Mouse (Mus musculus) intestine, embryonic 14.5 days (tissue): ENCODE data around the gene Tbxas1. TPM values are rescaled to one million over a fixed set of nuclear protein-coding genes. Genes with fewer than 3 reads are reported as not detected.
A peak's percentile ranks its signal among the peaks of the same experiment; 100 is the strongest.

Source experiments
- ATAC-seq: fragments of 200-750 bp; cut with Nextera tagmentation; replicated peaks from 2 replicates; pipeline ENCODE4 v1.8.0; 2017; ENCODE audit warnings: low read depth, moderate number of reproducible peaks, moderate TSS enrichment, moderate library complexity; ENCODE audit not compliant: low FRiP score, low TSS enrichment
- DNase-seq: peaks from one replicate; pipeline ENCODE4 v3.0.0-alpha.2; 2018; ENCODE audit warnings: low spot score
- H3K27ac ChIP-seq: fragments of 300-500 bp; sonication (generic); 2 replicates; pipeline ENCODE4 v1.5.1; 2014; ENCODE audit warnings: low read depth, mild to moderate bottlenecking, control low read depth
- H3K27me3 ChIP-seq: fragments of 300-500 bp; sonication (generic); replicated peaks from 2 replicates; pipeline ENCODE4 v1.6.1; 2014; ENCODE audit warnings: low read length, control low read depth; ENCODE audit not compliant: control insufficient read depth, insufficient read depth
- H3K36me3 ChIP-seq: fragments of 300-500 bp; sonication (generic); 2 replicates; pipeline ENCODE4 v1.6.1; 2014; ENCODE audit warnings: low read length, control low read depth; ENCODE audit not compliant: control insufficient read depth, insufficient read depth
- H3K4me1 ChIP-seq: fragments of 300-500 bp; sonication (generic); replicated peaks from 2 replicates; pipeline ENCODE4 v1.6.1; 2014; ENCODE audit warnings: low read length, control low read depth, mixed read lengths; ENCODE audit not compliant: control insufficient read depth, insufficient read depth
- H3K4me2 ChIP-seq: fragments of 300-500 bp; sonication (generic); 2 replicates; pipeline ENCODE4 v1.6.1; 2014; ENCODE audit warnings: low read length
- H3K4me3 ChIP-seq: fragments of 300-500 bp; sonication (generic); 2 replicates; pipeline ENCODE4 v1.5.1; 2014; ENCODE audit warnings: low read depth, low read length, control low read depth, mixed read lengths
- H3K9ac ChIP-seq: fragments of 300-500 bp; sonication (generic); 2 replicates; pipeline ENCODE4 v1.6.1; 2014; ENCODE audit warnings: mild to moderate bottlenecking, low read length
- H3K9me3 ChIP-seq: fragments of 300-500 bp; sonication (generic); 2 replicates; pipeline ENCODE4 v1.6.1; 2016; ENCODE audit warnings: low read length, control low read depth; ENCODE audit not compliant: control insufficient read depth
- WGBS: fragments of 180-500 bp; shearing (Covaris S2); extraction: QIAGEN DNeasy Blood & Tissue Kit; methylation state at CpG from one replicate; pipeline ENCODE4 v1.1.7; 2014; 5-methylcytosine and 5-hydroxymethylcytosine counted together
- polyA plus RNA-seq: library from polyadenylated mRNA; unstranded; fragments of >200 nt; fragmentation: Nextera tagmentation; extraction: Ambion mirVana; gene quantifications from 2 replicates; pipeline ENCODE4 v1.2.1, GENCODE M21; 2014

The Tbxas1 gene
- polyA plus RNA-seq, 1 experiment from 2014 or later, result 2.1 TPM

DNA sequence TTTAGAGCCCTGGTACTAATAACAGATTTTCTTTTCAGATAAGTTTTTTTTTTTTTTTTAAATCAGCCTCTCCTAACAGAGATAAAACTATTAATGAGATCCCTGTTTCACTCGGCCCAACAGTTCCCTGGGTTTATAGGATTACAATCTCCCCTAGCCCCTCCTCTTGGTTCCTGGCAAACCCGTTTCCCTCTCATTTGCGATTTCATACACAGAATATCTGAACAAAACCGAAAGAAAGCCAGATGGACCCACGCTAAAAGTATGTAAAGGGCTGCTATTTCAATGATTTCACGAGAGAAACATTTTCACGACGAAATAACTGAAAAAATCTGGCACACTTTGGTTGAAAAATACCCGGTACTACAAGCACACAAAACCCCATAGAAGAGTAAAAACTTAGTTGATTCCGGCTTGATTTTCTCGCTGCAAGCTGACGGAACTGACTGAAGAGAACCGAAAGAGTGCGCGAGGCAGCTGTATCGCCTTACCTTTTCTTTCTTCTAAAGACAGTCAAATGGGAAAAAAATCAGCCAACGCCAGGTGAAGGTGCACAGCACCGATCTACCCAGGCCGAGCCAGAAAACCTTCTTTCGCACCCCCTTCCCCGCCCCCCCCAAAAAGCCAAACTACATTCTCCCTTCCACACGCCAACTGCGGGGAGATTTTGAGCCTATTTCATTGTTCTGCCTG lies 493 bp upstream of the Tbxas1 start:
- under 1% methylated on average over 23 of the region's 23 CpGs for WGBS

DNA sequence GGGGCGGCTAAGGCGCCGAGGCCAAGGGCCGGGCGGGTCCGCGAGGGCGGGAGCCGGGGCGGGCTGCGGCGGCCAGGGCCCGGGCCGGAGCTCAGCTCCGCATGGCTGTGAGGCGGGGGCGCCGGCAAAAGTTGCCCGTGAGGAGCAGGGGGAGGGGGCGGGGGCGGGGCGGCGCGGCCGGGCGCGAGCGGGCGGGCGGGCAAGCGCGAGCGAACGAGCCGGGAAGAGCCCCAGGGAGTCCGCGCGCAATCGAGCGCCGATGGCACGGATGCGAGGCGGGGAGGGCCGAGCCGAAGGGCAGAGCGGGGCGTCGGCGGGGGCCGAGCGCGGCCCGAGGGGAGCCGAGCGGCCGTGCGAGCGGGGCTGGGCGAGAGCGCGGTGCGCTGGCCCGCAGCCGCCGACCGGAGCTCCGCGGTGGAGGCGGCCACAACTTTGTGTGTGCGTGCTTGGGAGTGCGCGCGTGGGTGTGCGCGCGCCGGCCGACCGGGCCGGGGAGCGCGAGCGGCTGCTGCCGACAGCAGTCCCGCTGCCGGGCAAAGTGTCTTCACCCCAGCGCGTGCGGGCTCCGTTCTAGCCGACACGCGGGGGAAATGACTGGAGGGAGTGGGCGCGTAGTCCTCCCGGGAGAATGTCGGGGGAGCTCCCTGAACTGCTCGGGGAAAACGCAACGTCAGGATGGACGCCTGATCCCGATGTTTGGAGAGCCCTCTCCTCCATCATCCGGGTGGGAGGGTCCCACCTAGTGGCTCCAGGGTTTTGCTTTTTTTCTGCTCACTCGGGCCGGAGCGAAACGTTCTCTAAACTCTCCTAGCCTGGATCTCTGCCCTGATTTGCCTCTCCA lies 1.1 kb downstream of the Tbxas1 start, which contains the start of gene Hipk2:
Gene Hipk2, minus strand, starts transcription at position 95 of the 841 bp plus-strand sequence.
- WGBS, result under 1% methylated on average over 91 of the region's 108 CpGs
- H3K27ac ChIP-seq, result peak within 1 kb of the TSS; percentile 95
- H3K4me2 ChIP-seq, result peak within 1 kb of the TSS; percentile 64

More for the DNA sequence above, 493 bp upstream of the Tbxas1 start:
- Histone ChIP-seq H3K4me3 (peak overlapping the region; percentile 87), H3K27me3 (no peaks in the 10 kb centered on the region), H3K4me1 (peaks cover 28% of the 10 kb centered on the region), H3K36me3 (peaks cover 11% of the 10 kb centered on the region; the same call in 1 of the 2 replicates), H3K9me3 (no peaks in the 10 kb centered on the region), H3K27ac (peak overlapping the region; percentile 95), H3K4me2 (peak overlapping the region; percentile 61), H3K9ac (peak overlapping the region; percentile 99)
- ATAC-seq (no peak), DNase-seq (peak; percentile 70)

DNA sequence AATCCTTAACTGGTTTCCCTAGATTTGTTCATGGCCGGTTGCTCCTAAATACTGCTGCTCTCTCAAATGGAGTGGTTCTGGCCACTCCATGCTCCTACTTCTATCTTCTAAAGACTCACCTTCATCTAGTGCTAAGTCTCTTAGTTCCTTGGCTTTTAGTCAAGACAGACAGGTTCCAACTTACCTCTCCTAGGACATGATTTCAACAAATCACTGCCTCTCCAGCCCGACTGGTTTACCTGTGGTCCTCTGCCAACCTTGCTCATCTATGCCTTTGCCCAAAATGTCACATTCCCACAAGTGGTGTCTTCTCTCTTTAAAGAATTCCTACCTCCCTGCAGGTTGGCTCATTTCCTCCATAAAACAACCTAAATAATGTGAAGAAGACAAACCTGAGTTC lies 2.5 kb downstream of the Tbxas1 start:
- Histone ChIP-seq H3K9me3 (no peaks in the 10 kb centered on the region), H3K4me1 (peaks cover 17% of the 10 kb centered on the region), H3K36me3 (no peaks in the 10 kb centered on the region), H3K4me2 (no peak overlapping the region), H3K27me3 (no peaks in the 10 kb centered on the region), H3K27ac (no peak overlapping the region), H3K9ac (no peak overlapping the region), H3K4me3 (no peak overlapping the region)
- ATAC-seq, result no peak
- DNase-seq, result peak; percentile 41
- WGBS, result 93% methylated on average over 2 of the region's 2 CpGs

More for the DNA sequence above, 1.1 kb downstream of the Tbxas1 start, which contains the start of gene Hipk2:
- peak within 1 kb of the TSS; percentile 87 for H3K4me3 ChIP-seq
- H3K27me3 ChIP-seq, result no peaks in the 10 kb centered on the region
- DNase-seq (peak; percentile 89), ATAC-seq (peak; percentile 95)
- 0 out of 2 replicates have a peak, but pooled peaks cover 6% of the 10 kb centered on the region for H3K36me3 ChIP-seq
- H3K9me3 ChIP-seq, result no peaks in the 10 kb centered on the region
- H3K9ac ChIP-seq, result peak within 1 kb of the TSS; percentile 99
- peaks cover 21% of the 10 kb centered on the region; the same call in 1 of the 2 replicates for H3K4me1 ChIP-seq

DNA sequence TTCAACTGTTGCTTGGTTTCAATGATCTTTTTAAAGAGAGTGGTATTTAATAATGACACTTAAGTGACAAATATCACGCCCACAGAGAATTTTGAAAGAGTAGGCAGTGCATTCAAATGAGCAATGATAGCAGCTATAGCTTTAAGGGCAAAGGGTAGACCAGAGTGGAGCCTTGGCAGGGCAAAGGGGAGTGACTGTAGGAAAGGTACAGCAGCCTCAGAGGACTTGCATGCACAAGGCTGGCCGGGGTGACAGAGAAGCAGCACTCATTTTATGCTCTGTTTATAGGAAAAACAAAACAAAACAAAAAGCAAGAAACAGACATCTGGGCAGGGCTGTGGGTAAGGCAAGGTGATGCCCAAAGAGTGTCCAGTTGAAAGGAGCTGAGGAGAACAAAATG lies 6.3 kb downstream of the Tbxas1 start:
- 53% methylated on average over 2 of the region's 2 CpGs for WGBS
- Histone ChIP-seq H3K9me3 (no peaks in the 10 kb centered on the region), H3K36me3 (no peaks in the 10 kb centered on the region), H3K27ac (no peak overlapping the region), H3K27me3 (no peaks in the 10 kb centered on the region), H3K4me3 (no peak overlapping the region), H3K4me2 (no peak overlapping the region), H3K4me1 (peaks cover 19% of the 10 kb centered on the region), H3K9ac (no peak overlapping the region)
- DNase-seq, result peak; percentile 45
- no peak for ATAC-seq

DNA sequence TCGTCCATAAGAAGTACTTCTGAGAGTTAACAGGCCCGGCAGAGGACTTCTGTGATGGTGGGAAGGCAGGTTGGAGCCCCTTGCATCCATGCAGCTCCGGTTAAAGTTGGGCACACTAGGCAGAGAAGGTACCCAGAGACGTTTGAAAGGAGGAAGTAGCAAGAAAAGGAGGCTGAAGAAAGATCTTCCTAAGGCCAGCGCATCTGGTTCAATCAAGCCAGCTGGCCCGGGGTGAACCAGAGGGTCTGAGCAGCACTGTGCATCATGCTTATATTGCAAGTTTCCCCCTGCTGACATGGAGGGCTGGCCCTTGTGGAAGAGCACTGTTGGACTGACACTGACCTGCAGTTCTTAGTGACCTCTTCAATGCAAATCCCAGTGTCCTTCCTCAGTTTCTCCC lies 6.8 kb downstream of the Tbxas1 start:
- WGBS, result 44% methylated on average over 6 of the region's 6 CpGs
- Histone ChIP-seq H3K36me3 (no peaks in the 10 kb centered on the region), H3K4me2 (no peak overlapping the region), H3K4me3 (no peak overlapping the region), H3K4me1 (peaks cover 19% of the 10 kb centered on the region), H3K9ac (no peak overlapping the region), H3K27me3 (no peaks in the 10 kb centered on the region), H3K27ac (no peak overlapping the region), H3K9me3 (no peaks in the 10 kb centered on the region)
- ATAC-seq (no peak), DNase-seq (peak; percentile 47)

DNA sequence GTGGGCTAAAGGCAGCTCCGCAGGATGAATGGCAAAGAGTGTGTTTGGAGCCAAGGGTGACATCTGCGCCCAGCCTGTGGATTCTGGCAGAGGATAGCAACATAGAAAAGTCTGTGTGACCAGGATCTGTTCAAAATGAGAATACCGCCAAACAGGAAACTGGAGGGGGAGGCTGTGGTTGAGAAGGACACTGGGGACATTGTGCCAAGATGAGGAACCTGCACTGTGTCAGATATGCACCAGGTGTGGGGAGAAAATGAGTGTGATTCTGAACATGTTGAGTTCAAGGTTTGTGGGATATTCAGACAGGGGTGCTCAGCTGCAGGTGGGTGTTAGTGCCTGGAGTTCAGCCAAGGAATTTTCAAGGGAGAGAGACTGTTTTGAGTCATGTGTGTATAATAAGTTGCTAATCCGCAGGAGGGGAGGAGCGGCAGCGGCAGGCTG lies 7.5 kb downstream of the Tbxas1 start:
- no peaks in the 10 kb centered on the region for H3K27me3 ChIP-seq
- H3K36me3 ChIP-seq, result no peaks in the 10 kb centered on the region
- peaks cover 19% of the 10 kb centered on the region for H3K4me1 ChIP-seq
- no peak overlapping the region for H3K4me3 ChIP-seq
- no peaks in the 10 kb centered on the region for H3K9me3 ChIP-seq
- peak; percentile 32 for ATAC-seq
- peak; percentile 55 for DNase-seq
- WGBS, result 41% methylated on average over 6 of the region's 6 CpGs
- no peak overlapping the region for H3K4me2 ChIP-seq
- H3K27ac ChIP-seq, result no peak overlapping the region
- no peak overlapping the region for H3K9ac ChIP-seq

DNA sequence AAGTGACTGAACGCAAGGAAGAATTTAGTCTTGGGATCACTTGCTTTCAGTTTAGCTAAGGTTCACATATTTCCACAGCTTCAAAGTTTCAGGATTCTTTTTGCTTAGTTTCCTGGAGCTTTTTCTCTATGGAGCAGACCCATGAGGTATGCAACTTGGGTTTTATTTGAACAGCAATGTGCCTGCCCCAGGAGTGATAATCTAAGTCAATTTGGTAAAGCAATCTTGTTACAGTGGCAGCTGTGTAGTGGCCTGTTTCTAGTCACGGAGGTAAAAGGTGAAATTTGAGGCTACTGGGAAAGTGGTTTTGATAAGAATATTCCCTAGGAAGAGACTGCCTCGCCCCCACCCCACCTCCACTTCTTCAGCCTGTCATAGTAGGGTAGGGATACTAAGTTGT lies 9.3 kb downstream of the Tbxas1 start:
- Histone ChIP-seq H3K27ac (no peak overlapping the region), H3K36me3 (no peaks in the 10 kb centered on the region), H3K9me3 (no peaks in the 10 kb centered on the region), H3K4me2 (no peak overlapping the region), H3K27me3 (no peaks in the 10 kb centered on the region), H3K9ac (no peak overlapping the region), H3K4me1 (peaks cover 19% of the 10 kb centered on the region), H3K4me3 (no peak overlapping the region)
- 63% methylated on average over 3 of the region's 3 CpGs for WGBS
- no peak for ATAC-seq
- DNase-seq, result no peak

DNA sequence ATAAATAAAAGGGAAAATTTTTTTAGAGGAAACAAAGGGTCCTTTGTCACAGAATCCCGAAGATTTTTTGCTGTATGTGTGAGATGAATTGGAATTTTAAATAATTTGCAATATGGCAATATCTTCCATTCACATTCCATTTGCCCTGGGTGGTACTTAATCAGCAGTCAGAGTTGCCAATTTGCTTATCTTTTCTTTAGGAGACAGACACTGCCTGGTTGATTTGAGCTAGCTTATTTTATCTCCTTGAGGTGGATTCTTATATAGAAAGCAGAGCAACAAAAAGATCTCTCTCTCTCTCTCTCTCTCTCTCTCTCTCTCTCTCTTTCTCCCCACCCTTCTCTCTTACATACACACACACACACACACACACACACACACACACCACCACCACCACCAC lies 9.9 kb downstream of the Tbxas1 start:
- H3K4me3 ChIP-seq, result no peak overlapping the region
- no peak for ATAC-seq
- no peaks in the 10 kb centered on the region for H3K9me3 ChIP-seq
- no peak overlapping the region for H3K27ac ChIP-seq
- H3K4me2 ChIP-seq, result no peak overlapping the region
- H3K27me3 ChIP-seq, result no peaks in the 10 kb centered on the region
- H3K4me1 ChIP-seq, result peaks cover 19% of the 10 kb centered on the region
- no peak for DNase-seq
- WGBS, result 74% methylated on average over 1 of the region's 1 CpGs
- H3K36me3 ChIP-seq, result no peaks in the 10 kb centered on the region
- no peak overlapping the region for H3K9ac ChIP-seq
